Mouse (Mus musculus) hindbrain, embryonic 15.5 days (tissue): ENCODE results near the gene Gpx4. TPM values are rescaled to one million over a fixed set of nuclear protein-coding genes. Genes with fewer than 3 reads are reported as not detected.

ENCODE experiments used
- ATAC-seq: fragments of 200-750 bp; cut with Nextera tagmentation; 2 replicates; pipeline ENCODE4 v1.8.0; 2017; ENCODE audit warnings: low read depth, moderate number of reproducible peaks, moderate TSS enrichment; ENCODE audit not compliant: low FRiP score
- H3K27ac ChIP-seq: fragments of 300-500 bp; sonication (generic); replicated peaks from 2 replicates; pipeline ENCODE4 v1.5.1; 2015; ENCODE audit warnings: mild to moderate bottlenecking, inconsistent platforms
- H3K27me3 ChIP-seq: fragments of 300-500 bp; sonication (generic); 2 replicates; pipeline ENCODE4 v1.6.1; 2015; ENCODE audit warnings: control low read depth, inconsistent platforms
- H3K36me3 ChIP-seq: fragments of 300-500 bp; sonication (generic); 2 replicates; pipeline ENCODE4 v1.6.1; 2015; ENCODE audit warnings: control low read depth, inconsistent platforms
- H3K4me1 ChIP-seq: fragments of 300-500 bp; sonication (generic); replicated peaks from 2 replicates; pipeline ENCODE4 v1.6.1; 2015; ENCODE audit warnings: control low read depth, inconsistent platforms
- H3K4me2 ChIP-seq: fragments of 300-500 bp; sonication (generic); 2 replicates; pipeline ENCODE4 v1.6.1; 2015; ENCODE audit warnings: moderate library complexity, mild to moderate bottlenecking, inconsistent platforms
- H3K4me3 ChIP-seq: fragments of 300-500 bp; sonication (generic); 2 replicates; pipeline ENCODE4 v1.5.1; 2015; ENCODE audit warnings: mild to moderate bottlenecking, inconsistent platforms
- H3K9ac ChIP-seq: fragments of 300-500 bp; sonication (generic); 2 replicates; pipeline ENCODE4 v1.6.1; 2015; ENCODE audit warnings: inconsistent platforms
- H3K9me3 ChIP-seq: fragments of 300-500 bp; sonication (generic); 2 replicates; pipeline ENCODE4 v1.6.1; 2016; ENCODE audit warnings: control low read depth, inconsistent platforms
- WGBS: fragments of 180-500 bp; shearing (Covaris S2); methylation state at CpG from one replicate; pipeline ENCODE4 v1.1.7; 2015; 5-methylcytosine and 5-hydroxymethylcytosine counted together
- polyA plus RNA-seq: library from polyadenylated mRNA; unstranded; fragments of >200 nt; fragmentation: Nextera tagmentation; extraction: Ambion mirVana; gene quantifications from 2 replicates; pipeline ENCODE4 v1.2.1, GENCODE M21; 2015

Gpx4 gene
- polyA plus RNA-seq, 1 experiment from 2014 or later: 583 TPM

DNA sequence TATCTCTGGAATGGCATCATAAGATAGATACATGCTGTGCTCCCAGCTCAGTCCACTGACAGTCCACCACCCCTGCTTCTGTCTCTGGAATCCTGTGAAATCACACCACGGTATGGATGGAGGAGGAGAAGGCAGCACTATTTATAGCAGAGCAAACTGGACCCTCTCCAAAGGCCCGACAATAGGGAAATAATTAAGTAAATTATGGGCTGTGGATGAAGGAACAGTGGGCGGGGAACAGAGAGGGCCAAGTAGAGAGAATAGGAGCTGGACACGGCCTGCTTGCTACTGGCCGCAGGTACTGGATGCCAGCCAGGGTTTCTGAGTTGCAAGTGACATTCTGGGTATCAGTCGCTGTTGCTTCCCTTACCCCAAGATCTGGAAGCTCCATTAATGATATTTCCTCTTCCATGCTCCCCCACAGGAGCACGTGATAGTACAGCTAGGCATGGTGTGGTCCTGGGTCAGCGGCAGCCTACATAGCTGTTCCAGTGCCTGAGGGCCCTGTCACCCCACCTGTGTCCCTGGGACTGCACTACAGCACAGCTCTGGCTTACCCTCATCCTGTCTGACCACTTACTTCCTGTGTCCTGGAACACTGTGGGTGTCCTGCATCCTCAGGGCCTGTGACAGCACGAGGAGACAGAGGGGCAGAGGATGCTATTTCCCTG is 38.0 kb downstream of the Gpx4 start:
- no peak overlapping the region for H3K27ac ChIP-seq
- WGBS: 71% methylated on average over 9 of the region's 9 CpGs
- H3K4me2 ChIP-seq: no peak overlapping the region
- H3K4me1 ChIP-seq: no peaks in the 10 kb centered on the region
- no peak overlapping the region for H3K4me3 ChIP-seq
- H3K36me3 ChIP-seq: peaks cover 28% of the 10 kb centered on the region
- H3K9me3 ChIP-seq: no peaks in the 10 kb centered on the region
- no peak for ATAC-seq
- H3K9ac ChIP-seq: no peak overlapping the region
- no peaks in the 10 kb centered on the region for H3K27me3 ChIP-seq

DNA sequence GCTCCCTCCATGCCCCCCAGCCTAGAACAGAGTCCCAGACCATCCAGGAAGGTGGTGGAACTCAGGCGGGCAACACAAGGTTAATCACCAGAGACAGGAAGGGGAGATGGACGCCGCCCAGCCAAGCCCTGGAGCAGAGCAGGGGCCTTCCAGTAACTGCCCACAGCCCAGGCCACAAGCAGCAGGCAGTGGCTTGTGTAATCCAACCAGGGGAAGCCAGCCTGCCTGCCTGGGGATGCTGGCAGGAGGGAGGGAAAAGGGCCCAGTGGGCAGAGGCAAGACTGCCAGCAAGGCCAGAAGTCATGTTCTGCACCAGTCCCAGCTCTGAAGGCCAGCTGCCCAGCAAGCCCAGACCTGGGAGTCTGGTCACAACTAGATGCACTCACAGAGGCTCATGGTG is 39.9 kb downstream of the Gpx4 start:
- ATAC-seq: no peak
- Histone ChIP-seq H3K9ac (no peak overlapping the region), H3K9me3 (no peaks in the 10 kb centered on the region), H3K4me2 (no peak overlapping the region), H3K36me3 (peaks cover 9% of the 10 kb centered on the region), H3K27me3 (no peaks in the 10 kb centered on the region), H3K27ac (no peak overlapping the region), H3K4me3 (no peak overlapping the region), H3K4me1 (no peaks in the 10 kb centered on the region)
- 85% methylated on average over 3 of the region's 3 CpGs for WGBS

DNA sequence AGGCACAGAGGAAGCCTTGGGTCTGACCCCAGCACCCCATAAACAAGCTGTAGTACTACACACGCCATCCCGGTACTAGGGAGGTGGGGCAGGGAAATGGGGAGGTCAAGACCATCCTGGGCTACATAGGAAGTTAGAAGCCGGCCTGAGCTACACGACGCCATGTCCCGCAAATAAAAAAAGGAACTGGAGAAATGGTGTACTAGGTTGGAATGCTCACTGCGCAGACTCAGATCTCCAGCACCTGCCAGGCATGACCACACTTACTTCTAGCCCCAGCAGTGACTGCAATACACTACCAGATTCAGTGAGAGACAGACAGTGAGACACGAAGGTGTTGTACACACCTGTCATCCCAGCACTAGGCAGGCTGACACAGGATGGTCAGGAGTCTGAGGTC is 40.5 kb downstream of the Gpx4 start:
- Histone ChIP-seq H3K4me1 (no peaks in the 10 kb centered on the region), H3K9me3 (no peaks in the 10 kb centered on the region), H3K4me2 (no peak overlapping the region), H3K27me3 (no peaks in the 10 kb centered on the region), H3K36me3 (peaks cover 3% of the 10 kb centered on the region), H3K4me3 (no peak overlapping the region), H3K9ac (no peak overlapping the region), H3K27ac (no peak overlapping the region)
- 93% methylated on average over 8 of the region's 8 CpGs for WGBS
- no peak for ATAC-seq

DNA sequence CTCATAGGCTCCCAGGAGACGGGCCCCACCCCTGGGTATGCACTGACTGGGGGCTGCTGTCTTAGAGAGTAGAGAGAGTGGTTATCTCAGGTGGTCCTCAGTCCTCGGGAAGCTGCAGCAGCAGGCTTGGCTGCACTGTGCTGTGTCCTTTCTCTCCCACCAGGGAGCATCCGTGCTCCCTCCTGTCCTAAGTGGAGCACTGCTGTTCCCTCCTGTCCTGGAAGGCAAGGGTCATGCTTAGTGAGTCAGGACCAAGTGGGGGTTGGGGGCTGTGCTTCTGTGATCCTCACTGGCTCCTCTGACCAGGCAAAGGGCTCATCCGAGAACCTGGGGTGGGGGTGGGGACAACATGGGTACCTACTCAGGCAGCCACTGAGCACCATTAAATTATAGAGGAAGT is 42.2 kb downstream of the Gpx4 start:
- Histone ChIP-seq H3K27me3 (no peaks in the 10 kb centered on the region), H3K4me1 (no peaks in the 10 kb centered on the region), H3K9me3 (no peaks in the 10 kb centered on the region), H3K4me3 (no peak overlapping the region), H3K27ac (no peak overlapping the region), H3K9ac (no peak overlapping the region), H3K36me3 (no peaks in the 10 kb centered on the region; the same call in 1 of the 2 replicates), H3K4me2 (no peak overlapping the region)
- ATAC-seq: no peak
- WGBS: 50% methylated on average over 4 of the region's 4 CpGs

DNA sequence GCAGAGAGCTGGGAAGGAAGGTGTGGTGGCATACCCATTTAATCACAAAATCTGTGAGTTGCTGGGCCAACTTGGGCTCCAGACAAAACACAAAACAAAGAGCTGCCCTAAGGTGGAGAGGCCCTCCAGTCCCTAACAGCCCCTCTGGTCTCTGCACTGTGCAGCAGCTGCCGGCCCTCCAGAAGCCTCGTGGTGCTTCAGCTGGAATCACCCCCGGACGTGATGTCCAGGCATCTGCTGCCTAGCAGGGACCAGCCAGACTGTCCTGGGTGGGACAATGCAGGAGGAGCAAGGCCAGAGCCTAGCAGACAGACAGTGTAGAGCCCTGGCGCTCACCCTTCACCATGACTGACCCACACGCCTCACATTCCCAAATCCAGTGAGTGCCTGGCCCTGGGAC is 44.6 kb downstream of the Gpx4 start:
- no peak overlapping the region for H3K4me2 ChIP-seq
- no peak overlapping the region for H3K27ac ChIP-seq
- ATAC-seq: no peak
- no peak overlapping the region for H3K4me3 ChIP-seq
- no peaks in the 10 kb centered on the region for H3K9me3 ChIP-seq
- no peaks in the 10 kb centered on the region for H3K4me1 ChIP-seq
- WGBS: 83% methylated on average over 6 of the region's 6 CpGs
- H3K36me3 ChIP-seq: no peaks in the 10 kb centered on the region
- no peak overlapping the region for H3K9ac ChIP-seq
- H3K27me3 ChIP-seq: no peaks in the 10 kb centered on the region

DNA sequence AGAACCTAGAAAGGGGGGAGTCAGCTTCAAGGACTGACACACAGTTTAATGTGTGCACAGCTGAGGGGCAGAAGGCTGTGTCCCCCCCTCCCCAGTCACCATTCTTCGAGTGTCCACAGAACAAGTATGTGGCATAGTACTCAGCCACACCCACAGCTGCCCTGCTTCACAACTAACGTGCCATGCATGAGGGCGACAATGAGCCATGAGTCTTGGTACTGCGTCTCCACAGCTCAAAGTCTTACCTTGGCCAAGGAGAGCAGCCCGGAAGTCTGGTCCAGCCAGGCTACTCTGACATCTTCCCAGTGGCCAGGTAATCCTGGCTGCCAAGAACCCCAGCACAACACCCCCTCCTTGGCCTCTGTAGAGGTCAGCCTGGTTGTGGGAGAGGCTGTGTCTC is 45.7 kb downstream of the Gpx4 start:
- H3K9ac ChIP-seq: no peak overlapping the region
- H3K4me3 ChIP-seq: no peak overlapping the region
- no peaks in the 10 kb centered on the region for H3K36me3 ChIP-seq
- WGBS: 76% methylated on average over 5 of the region's 5 CpGs
- no peak overlapping the region for H3K27ac ChIP-seq
- no peak overlapping the region for H3K4me2 ChIP-seq
- no peaks in the 10 kb centered on the region for H3K9me3 ChIP-seq
- peaks cover 5% of the 10 kb centered on the region; the same call in 1 of the 2 replicates for H3K4me1 ChIP-seq
- no peak for ATAC-seq
- H3K27me3 ChIP-seq: no peaks in the 10 kb centered on the region

DNA sequence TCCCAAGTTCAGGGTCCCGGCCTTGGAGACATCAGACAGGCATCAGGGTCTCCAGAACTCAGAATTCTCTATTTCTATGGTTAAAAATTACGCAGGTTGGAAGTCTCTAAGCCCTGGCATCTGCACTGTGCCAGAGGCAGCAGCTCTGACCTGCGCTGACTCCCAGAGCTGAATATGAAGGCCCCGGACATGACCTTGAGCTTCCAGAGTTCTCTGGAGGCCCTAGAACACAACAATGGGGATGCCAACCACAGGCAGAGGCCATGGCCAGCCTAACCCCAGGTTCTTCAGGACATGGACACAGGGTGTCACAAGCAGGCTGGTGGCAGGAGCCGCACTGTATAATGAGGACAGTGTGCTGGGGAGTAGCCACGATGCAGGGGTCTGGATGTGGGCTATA is 47.1 kb downstream of the Gpx4 start:
- no peak overlapping the region for H3K4me3 ChIP-seq
- no peak overlapping the region for H3K9ac ChIP-seq
- H3K4me2 ChIP-seq: no peak overlapping the region
- no peaks in the 10 kb centered on the region for H3K36me3 ChIP-seq
- H3K4me1 ChIP-seq: peaks cover 5% of the 10 kb centered on the region; the same call in 1 of the 2 replicates
- 95% methylated on average over 6 of the region's 6 CpGs for WGBS
- H3K27ac ChIP-seq: no peak overlapping the region
- no peaks in the 10 kb centered on the region for H3K27me3 ChIP-seq
- ATAC-seq: no peak
- no peaks in the 10 kb centered on the region for H3K9me3 ChIP-seq

DNA sequence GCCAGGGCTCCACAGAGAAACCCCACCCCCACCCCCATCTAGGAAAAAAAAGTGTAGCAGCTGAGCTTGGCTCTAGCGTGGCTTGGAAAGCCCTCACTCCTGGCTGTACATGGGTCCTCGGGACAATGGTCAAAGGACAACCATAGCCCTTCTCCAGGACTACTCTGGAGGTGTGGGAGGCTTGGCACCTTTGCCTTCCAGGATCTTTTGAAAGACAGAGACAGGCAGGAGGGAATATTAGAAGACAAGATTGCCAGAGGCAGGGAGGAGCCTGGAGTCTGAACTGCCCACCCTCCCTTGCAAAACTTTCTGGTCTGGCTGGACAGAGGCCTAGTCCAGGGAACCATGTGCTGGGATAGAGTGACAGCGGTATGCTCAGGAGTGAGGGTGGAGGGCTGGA is 47.7 kb downstream of the Gpx4 start:
- 77% methylated on average over 3 of the region's 3 CpGs for WGBS
- H3K9me3 ChIP-seq: no peaks in the 10 kb centered on the region
- no peak overlapping the region for H3K27ac ChIP-seq
- no peaks in the 10 kb centered on the region for H3K36me3 ChIP-seq
- no peaks in the 10 kb centered on the region for H3K27me3 ChIP-seq
- no peak overlapping the region for H3K4me2 ChIP-seq
- no peak overlapping the region for H3K9ac ChIP-seq
- peaks cover 5% of the 10 kb centered on the region; the same call in 1 of the 2 replicates for H3K4me1 ChIP-seq
- no peak overlapping the region for H3K4me3 ChIP-seq
- no peak for ATAC-seq

DNA sequence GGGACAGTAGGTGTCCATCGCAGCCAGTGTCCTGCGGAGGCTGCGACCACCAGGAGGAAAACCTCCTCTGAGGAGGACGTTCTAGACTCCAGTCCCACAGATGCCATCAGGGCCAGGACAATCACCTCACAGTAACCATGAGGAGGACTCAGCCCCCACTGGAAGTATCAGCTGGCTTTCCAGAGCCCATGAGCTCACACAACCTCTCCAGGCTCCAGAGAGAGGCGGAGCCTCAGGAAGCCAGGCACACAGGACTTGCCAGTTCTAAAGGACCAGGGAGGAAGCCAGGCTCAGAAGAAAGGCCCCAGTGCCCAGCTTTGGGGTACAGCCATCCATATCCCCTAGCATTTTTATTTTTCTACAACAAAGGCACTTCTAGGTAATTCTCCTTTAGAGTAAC is 48.6 kb downstream of the Gpx4 start:
- no peak overlapping the region for H3K4me3 ChIP-seq
- WGBS: 92% methylated on average over 5 of the region's 5 CpGs
- H3K9ac ChIP-seq: no peak overlapping the region
- H3K4me1 ChIP-seq: peaks cover 12% of the 10 kb centered on the region
- H3K27me3 ChIP-seq: no peaks in the 10 kb centered on the region
- H3K36me3 ChIP-seq: no peaks in the 10 kb centered on the region
- H3K9me3 ChIP-seq: no peaks in the 10 kb centered on the region
- no peak overlapping the region for H3K4me2 ChIP-seq
- no peak overlapping the region for H3K27ac ChIP-seq
- ATAC-seq: no peak

DNA sequence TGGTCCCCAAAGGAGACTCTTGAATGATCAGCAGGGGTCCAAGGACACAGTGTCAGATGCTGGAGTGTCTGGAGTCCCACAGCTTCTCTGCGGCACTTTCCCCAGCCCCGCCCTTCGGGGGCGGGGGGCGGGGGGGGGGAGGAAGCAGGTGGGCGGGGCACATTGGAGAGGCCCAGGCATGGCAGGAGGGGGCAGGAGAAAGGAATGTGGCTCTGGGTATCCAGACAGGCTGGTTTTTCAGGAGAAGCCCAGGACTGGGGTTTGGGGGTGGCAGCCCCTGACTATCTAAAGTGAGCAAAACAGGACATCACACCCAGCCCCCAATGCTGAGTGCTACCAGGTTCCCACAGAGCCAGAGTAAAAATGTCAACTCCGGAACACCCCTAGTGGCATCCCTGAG is 50.3 kb downstream of the Gpx4 start:
- Histone ChIP-seq H3K27me3 (no peaks in the 10 kb centered on the region), H3K9ac (no peak overlapping the region), H3K4me1 (peaks cover 27% of the 10 kb centered on the region), H3K4me3 (no peak overlapping the region), H3K36me3 (no peaks in the 10 kb centered on the region), H3K9me3 (no peaks in the 10 kb centered on the region), H3K27ac (no peak overlapping the region), H3K4me2 (no peak overlapping the region)
- no peak for ATAC-seq
- WGBS: 17% methylated on average over 6 of the region's 7 CpGs

DNA sequence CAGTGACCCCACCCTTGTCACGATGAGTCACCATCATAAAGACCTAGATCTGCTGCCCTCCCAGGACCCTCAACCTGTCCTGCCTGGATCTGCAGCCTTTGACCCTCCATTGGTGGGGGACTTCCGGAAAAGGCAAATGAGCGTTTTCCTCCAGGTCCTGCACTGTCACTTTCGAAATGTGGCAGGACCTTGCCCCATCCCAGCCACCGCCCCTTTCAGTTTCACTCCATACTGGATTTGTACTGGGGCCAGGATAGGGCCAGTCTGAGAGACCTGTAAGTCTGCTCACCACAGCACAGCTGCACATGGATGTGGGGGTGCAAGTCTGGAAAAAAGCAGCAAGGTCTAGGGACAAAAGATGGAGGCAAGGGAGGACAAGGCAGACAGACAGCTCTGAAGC is 51.7 kb downstream of the Gpx4 start:
- 89% methylated on average over 5 of the region's 5 CpGs for WGBS
- no peak overlapping the region for H3K9ac ChIP-seq
- peaks cover 27% of the 10 kb centered on the region for H3K4me1 ChIP-seq
- no peaks in the 10 kb centered on the region for H3K36me3 ChIP-seq
- H3K27ac ChIP-seq: no peak overlapping the region
- H3K4me3 ChIP-seq: no peak overlapping the region
- no peaks in the 10 kb centered on the region for H3K9me3 ChIP-seq
- H3K27me3 ChIP-seq: no peaks in the 10 kb centered on the region
- no peak for ATAC-seq
- no peak overlapping the region for H3K4me2 ChIP-seq

DNA sequence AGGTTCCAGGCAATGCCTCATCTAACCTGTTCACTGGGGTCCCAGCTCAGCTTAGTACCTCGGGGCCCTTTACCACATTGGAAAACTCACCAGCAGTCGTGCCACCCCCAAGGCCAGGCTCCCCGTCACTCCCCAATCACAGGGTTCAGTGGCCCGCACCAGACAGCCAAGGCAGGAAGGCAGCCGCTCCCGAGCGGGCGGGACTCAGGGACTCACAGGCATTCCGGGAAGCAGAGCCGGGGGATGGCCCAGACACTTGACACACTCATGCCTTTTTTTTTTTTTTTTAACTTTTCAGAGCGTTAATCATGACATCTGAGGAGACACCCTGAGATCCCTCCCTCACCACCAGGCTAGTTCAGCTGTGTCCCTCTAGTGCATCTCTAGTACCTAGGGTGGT is 54.0 kb downstream of the Gpx4 start:
- Histone ChIP-seq H3K27me3 (peaks cover 2% of the 10 kb centered on the region; the same call in 1 of the 2 replicates), H3K36me3 (no peaks in the 10 kb centered on the region), H3K4me1 (peaks cover 27% of the 10 kb centered on the region), H3K4me2 (peak overlapping the region; percentile 84; the same call in 1 of the 2 replicates), H3K9ac (no peak overlapping the region), H3K27ac (no peak overlapping the region), H3K4me3 (no peak overlapping the region), H3K9me3 (no peaks in the 10 kb centered on the region)
- ATAC-seq: no peak
- 71% methylated on average over 11 of the region's 11 CpGs for WGBS
